Mouse (Mus musculus) limb, embryonic 14.5 days (tissue): ENCODE results near the gene Olfr38. TPM values are rescaled to one million over a fixed set of nuclear protein-coding genes. Genes with fewer than 3 reads are reported as not detected.

Experiments used
- ATAC-seq: fragments of 200-750 bp; cut with Nextera tagmentation; 2 replicates; pipeline ENCODE4 v1.8.0; 2017; ENCODE audit warnings: low read depth, moderate number of reproducible peaks, moderate TSS enrichment; ENCODE audit not compliant: low FRiP score
- DNase-seq: peaks from one replicate; pipeline ENCODE4 v3.0.0-alpha.2; 2015; ENCODE audit warnings: low spot score
- H3K27ac ChIP-seq: fragments of 300-500 bp; sonication (generic); replicated peaks from 2 replicates; pipeline ENCODE4 v1.5.1; 2014; ENCODE audit warnings: low read depth, mild to moderate bottlenecking, low read length, moderate library complexity, mixed read lengths
- H3K27me3 ChIP-seq: fragments of 300-500 bp; sonication (generic); 2 replicates; pipeline ENCODE4 v1.6.1; 2014; ENCODE audit warnings: low read length, mixed read lengths; ENCODE audit not compliant: control insufficient read depth, insufficient read depth
- H3K36me3 ChIP-seq: fragments of 300-500 bp; sonication (generic); 2 replicates; pipeline ENCODE4 v1.6.1; 2014; ENCODE audit warnings: mild to moderate bottlenecking, low read length, moderate library complexity, mixed read lengths; ENCODE audit not compliant: control insufficient read depth, insufficient read depth
- H3K4me1 ChIP-seq: fragments of 300-500 bp; sonication (generic); 2 replicates; pipeline ENCODE4 v1.6.1; 2014; ENCODE audit warnings: antibody characterized with exemption, low read length, mixed read lengths; ENCODE audit not compliant: control insufficient read depth, insufficient read depth
- H3K4me2 ChIP-seq: fragments of 300-500 bp; sonication (generic); replicated peaks from 2 replicates; pipeline ENCODE4 v1.6.1; 2014; ENCODE audit warnings: low read depth, mild to moderate bottlenecking, low read length, moderate library complexity; ENCODE audit not compliant: severe bottlenecking
- H3K4me3 ChIP-seq: fragments of 300-500 bp; sonication (generic); replicated peaks from 2 replicates; pipeline ENCODE4 v1.5.1; 2014; ENCODE audit warnings: low read length
- H3K9ac ChIP-seq: fragments of 300-500 bp; sonication (generic); 2 replicates; pipeline ENCODE4 v1.6.1; 2014; ENCODE audit warnings: mild to moderate bottlenecking, low read depth, low read length, moderate library complexity; ENCODE audit not compliant: severe bottlenecking
- H3K9me3 ChIP-seq: fragments of 300-500 bp; sonication (generic); 2 replicates; pipeline ENCODE4 v1.6.1; 2016; ENCODE audit warnings: low read length; ENCODE audit not compliant: control insufficient read depth
- POLR2A ChIP-seq: fragments of 200-500 bp; IDR thresholded peaks from 2 replicates; pipeline ENCODE4 v1.8.0; 2012; ENCODE audit warnings: inconsistent platforms, mild to moderate bottlenecking, moderate library complexity, borderline replicate concordance; ENCODE audit not compliant: insufficient read depth, insufficient read length; ENCODE audit errors: extremely low read depth
- WGBS: fragments of 180-500 bp; shearing (Covaris S2); extraction: QIAGEN DNeasy Blood & Tissue Kit; methylation state at CpG from one replicate; pipeline ENCODE4 v1.1.7; 2014; 5-methylcytosine and 5-hydroxymethylcytosine counted together
- polyA plus RNA-seq, 2 experiments: library from polyadenylated mRNA; depleted of rRNA in 1 of 2; stranded (reverse) in 1 of 2; unstranded in 1 of 2; fragments of >200 nt; fragmentation: Nextera tagmentation in 1 of 2; extraction: Ambion mirVana in 1 of 2; gene quantifications; 2 replicates each; pipeline versions ENCODE4 v1.2.1 to v1.2.3; 2012 to 2014

Gene Olfr38
- not detected in 2 replicates for polyA plus RNA-seq (2012; rRNA removed)
- not detected in 2 replicates for polyA plus RNA-seq (2014; fragmentation: Nextera tagmentation; extraction: Ambion mirVana)

GRCm38 (mm10) chr6:42756104-42756503, at the start of gene Olfr38:
Olfr38 (plus strand) TSS chr6:42756404.
- Histone ChIP-seq H3K4me2 (no peak within 1 kb of the TSS), H3K9ac (no peak within 1 kb of the TSS), H3K4me1 (no peaks in the 10 kb centered on the region), H3K4me3 (no peak within 1 kb of the TSS), H3K9me3 (no peaks in the 10 kb centered on the region), H3K27me3 (no peaks in the 10 kb centered on the region), H3K36me3 (no peaks in the 10 kb centered on the region), H3K27ac (no peak within 1 kb of the TSS)
- no peak for TF ChIP-seq POLR2A
- no peak for ATAC-seq
- WGBS = 60% methylated on average over 1 of the region's 1 CpGs
- no peak for DNase-seq

DNA sequence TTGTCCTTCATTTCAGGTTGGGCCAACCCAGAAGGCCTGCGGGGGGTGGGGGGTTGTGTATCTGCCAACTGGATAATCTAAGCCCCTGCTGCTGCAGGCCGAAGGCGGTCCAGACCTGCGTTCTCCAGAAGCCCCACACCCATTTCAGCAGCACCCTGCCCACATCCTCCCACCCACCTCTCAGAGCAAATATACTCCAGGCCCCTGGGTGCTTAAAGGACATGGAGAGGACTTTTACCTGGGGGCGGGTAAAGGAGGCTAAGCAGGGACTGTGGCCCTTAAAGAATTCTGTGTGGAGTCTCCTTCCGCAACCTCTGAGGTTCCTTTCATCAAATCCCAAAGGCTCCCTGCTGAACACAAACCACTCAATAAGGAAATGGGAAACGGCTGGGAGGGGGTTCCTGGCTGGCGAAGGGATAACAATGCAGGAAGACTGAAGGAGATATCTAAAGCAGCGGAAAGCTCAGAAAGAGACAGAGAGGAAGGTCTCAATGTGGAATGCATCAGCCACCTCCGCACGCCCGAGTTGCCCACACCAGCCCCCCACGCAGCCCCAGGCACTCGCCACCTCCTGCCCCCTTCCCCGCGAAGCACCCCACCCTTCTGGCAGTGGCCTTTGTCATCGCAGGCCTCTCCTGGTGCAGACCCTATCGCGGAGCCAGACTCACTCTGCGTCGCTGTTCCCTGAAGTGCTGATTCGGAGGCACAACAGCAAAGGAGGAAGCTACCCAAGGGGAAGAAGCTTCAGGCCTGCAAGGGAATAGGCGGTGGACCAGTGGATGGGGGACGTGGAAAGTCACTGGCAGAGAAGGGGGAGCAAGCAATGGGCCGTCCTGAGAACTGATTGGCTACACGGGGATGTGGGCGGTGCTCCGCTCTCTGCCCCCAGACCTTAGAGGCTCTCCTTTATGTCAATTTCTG, 46.7 kb upstream of the Olfr38 start, which contains the start of gene Tcaf1:
Gene Tcaf1 (minus strand): TSS at position 798 of the 921 bp plus-strand sequence.
- under 1% methylated on average over 28 of the region's 28 CpGs for WGBS
- peak within 1 kb of the TSS; percentile 82 for H3K4me3 ChIP-seq

DNA sequence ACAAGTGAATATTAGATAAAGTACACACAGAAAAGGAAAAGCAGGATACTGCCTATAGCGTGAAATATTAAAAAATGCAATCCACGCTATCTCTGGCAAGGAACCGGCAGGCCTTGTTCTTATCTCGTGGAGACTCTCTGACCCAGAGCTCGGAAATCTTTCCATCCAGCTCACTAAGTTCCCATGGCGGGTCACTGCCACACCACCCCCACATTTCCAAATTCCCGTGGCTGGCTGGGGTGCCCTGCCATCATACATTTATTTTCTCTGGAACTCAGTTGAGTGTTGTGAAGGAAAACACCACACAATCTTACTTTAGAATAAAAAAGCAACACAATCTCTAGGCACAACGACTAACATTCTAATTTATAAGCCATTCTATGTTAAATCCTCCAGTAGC, 41.5 kb upstream of the Olfr38 start:
- Histone ChIP-seq H3K9me3 (no peaks in the 10 kb centered on the region), H3K4me2 (no peak overlapping the region), H3K9ac (no peak overlapping the region), H3K27ac (no peak overlapping the region), H3K4me1 (no peaks in the 10 kb centered on the region), H3K27me3 (no peaks in the 10 kb centered on the region), H3K4me3 (no peak overlapping the region), H3K36me3 (no peaks in the 10 kb centered on the region)
- TF ChIP-seq POLR2A = no peak
- ATAC-seq (no peak), DNase-seq (no peak)
- 72% methylated on average over 8 of the region's 8 CpGs for WGBS

More for the DNA sequence above, 46.7 kb upstream of the Olfr38 start, which contains the start of gene Tcaf1:
- Histone ChIP-seq H3K27me3 (no peaks in the 10 kb centered on the region), H3K9me3 (no peaks in the 10 kb centered on the region), H3K36me3 (no peaks in the 10 kb centered on the region), H3K27ac (peak within 1 kb of the TSS; percentile 73), H3K4me2 (peak within 1 kb of the TSS; percentile 80), H3K9ac (peak within 1 kb of the TSS; percentile 90), H3K4me1 (peaks cover 9% of the 10 kb centered on the region)
- DNase-seq (peak; percentile 92), ATAC-seq (peak; percentile 100)
- peak; percentile 50; the same call in 1 of the 2 replicates for TF ChIP-seq POLR2A

DNA sequence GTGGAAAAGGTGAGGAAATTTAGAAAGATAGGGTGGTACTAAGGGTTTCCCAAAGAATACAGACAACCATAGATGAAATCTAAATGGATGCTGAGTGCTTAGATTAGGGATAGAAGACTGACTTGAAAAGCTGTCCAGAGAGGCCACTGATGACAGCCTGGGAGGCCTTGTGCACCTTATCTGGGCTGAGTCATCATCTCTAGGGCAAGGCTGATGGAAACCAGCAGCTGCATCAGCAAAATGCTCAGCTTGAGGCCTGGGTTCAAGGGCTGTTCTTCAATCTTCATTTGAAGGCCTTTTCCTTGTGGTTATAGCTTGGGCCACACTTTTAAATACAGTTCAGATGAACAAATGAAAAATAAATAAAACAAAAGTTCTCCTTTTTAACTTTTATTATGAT, 38.2 kb upstream of the Olfr38 start:
- Histone ChIP-seq H3K4me3 (no peak overlapping the region), H3K9ac (no peak overlapping the region), H3K4me1 (no peaks in the 10 kb centered on the region), H3K27ac (no peak overlapping the region), H3K36me3 (no peaks in the 10 kb centered on the region), H3K27me3 (no peaks in the 10 kb centered on the region), H3K9me3 (no peaks in the 10 kb centered on the region), H3K4me2 (no peak overlapping the region)
- TF ChIP-seq POLR2A = no peak
- ATAC-seq (no peak), DNase-seq (no peak)

DNA sequence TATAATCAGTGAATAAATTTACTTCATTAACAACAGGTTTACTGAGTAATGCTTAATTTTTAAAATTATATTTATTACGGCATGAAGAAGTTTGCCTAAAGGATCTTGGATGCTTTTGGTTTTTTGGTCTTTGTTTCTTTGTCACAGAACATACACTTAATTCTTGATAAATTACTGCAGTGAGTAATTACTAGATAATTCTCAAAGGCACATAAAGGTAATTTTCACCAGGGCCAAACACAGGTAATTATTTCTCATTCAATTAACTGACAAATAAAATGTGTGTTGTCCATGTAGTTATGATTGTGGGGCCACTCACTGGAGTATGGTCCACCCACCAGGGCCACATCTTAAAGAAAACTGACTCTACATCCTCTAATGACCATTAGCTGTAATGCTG, 17.1 kb upstream of the Olfr38 start, which contains the start of gene Olfr453:
Gene Olfr453 (plus strand): TSS at position 301 of the 400 bp plus-strand sequence.
- no peaks in the 10 kb centered on the region for H3K9me3 ChIP-seq
- H3K27me3 ChIP-seq = no peaks in the 10 kb centered on the region
- H3K4me3 ChIP-seq = no peak within 1 kb of the TSS
- H3K9ac ChIP-seq = no peak within 1 kb of the TSS
- no peak for DNase-seq
- TF ChIP-seq POLR2A = no peak
- no peaks in the 10 kb centered on the region for H3K4me1 ChIP-seq
- no peak for ATAC-seq
- 92% methylated on average over 1 of the region's 1 CpGs for WGBS
- H3K36me3 ChIP-seq = no peaks in the 10 kb centered on the region
- no peak within 1 kb of the TSS for H3K27ac ChIP-seq
- no peak within 1 kb of the TSS for H3K4me2 ChIP-seq
